Mouse (Mus musculus) stomach, adult 2 months (tissue): ENCODE data around the gene Tas2r114. TPM values are rescaled to one million over a fixed set of nuclear protein-coding genes. Genes with fewer than 3 reads are reported as not detected.

Experiments
- polyA plus RNA-seq: library from polyadenylated mRNA; depleted of rRNA; stranded (reverse); fragments of >200 nt; gene quantifications from 2 replicates; pipeline ENCODE4 v1.2.3, GENCODE M21; 2012; rRNA removed

Tas2r114 gene
- polyA plus RNA-seq = not detected in 2 replicates

GRCm38 (mm10) chr6:131689963-131690362, at the start of gene Tas2r114:
Tas2r114 (minus strand) TSS chr6:131690063.

GRCm38 (mm10) chr6:131687395-131687794, 2.5 kb downstream of the Tas2r114 start, which contains the start of gene Tas2r105:
Tas2r105 (minus strand) TSS chr6:131687495.

GRCm38 (mm10) chr6:131685644-131686043, 4.2 kb downstream of the Tas2r114 start, which contains the start of gene Tas2r104:
Tas2r104 (minus strand) TSS chr6:131685744.

GRCm38 (mm10) chr6:131678786-131679185, 11.1 kb downstream of the Tas2r114 start, which contains the start of gene Tas2r106:
Tas2r106 (minus strand) TSS chr6:131678886.

GRCm38 (mm10) chr6:131660049-131660448, 29.8 kb downstream of the Tas2r114 start, which contains the start of gene Tas2r107:
Tas2r107 (minus strand) TSS chr6:131660149.

Other genes starting within 250 kb of the Tas2r114 start
- not detected in 2 replicates for gene 5430401F13Rik, start 203.7 kb downstream of the Tas2r114 start, polyA plus RNA-seq
- not detected in 2 replicates for gene Gm6619, start 203.7 kb downstream of the Tas2r114 start, polyA plus RNA-seq
- gene Tas2r130, start 59.2 kb downstream of the Tas2r114 start, polyA plus RNA-seq = not detected in 2 replicates
- gene Tas2r107, start 29.9 kb downstream of the Tas2r114 start, polyA plus RNA-seq = not detected in 2 replicates
- not detected in 2 replicates for gene Tas2r106, start 11.2 kb downstream of the Tas2r114 start, polyA plus RNA-seq
- not detected in 2 replicates for gene Tas2r104, start 4.3 kb downstream of the Tas2r114 start, polyA plus RNA-seq
- gene Tas2r105, start 2.6 kb downstream of the Tas2r114 start, polyA plus RNA-seq = not detected in 2 replicates